Mouse (Mus musculus) ovary, postnatal 36 days (tissue): Measurements from ENCODE around the gene Pard6a.

ENCODE experiments used
- DNase-seq: peaks from one replicate; pipeline ENCODE4 v3.0.0; 2022; ENCODE audit warnings: low spot score, mixed read lengths

The Pard6a gene

GRCm38 (mm10) chr8:105700566-105700965 is 382 bp upstream of the Pard6a start:
- no peak for DNase-seq

- no peak for DNase-seq
These were observed 1.1 kb downstream of the Pard6a start for GRCm38 (mm10) chr8:105702001-105702401.

- no peak for DNase-seq
These were observed 1.9 kb downstream of the Pard6a start for GRCm38 (mm10) chr8:105702731-105703415.

- DNase-seq: no peak
These were observed 3.3 kb downstream of the Pard6a start for GRCm38 (mm10) chr8:105704146-105704812.

- DNase-seq: no peak
These were observed 4.0 kb downstream of the Pard6a start for GRCm38 (mm10) chr8:105704955-105705354.

GRCm38 (mm10) chr8:105706426-105706825 is 5.5 kb downstream of the Pard6a start:
- DNase-seq: no peak

GRCm38 (mm10) chr8:105707498-105708403 is 6.8 kb downstream of the Pard6a start, which contains the start of the genes 4933405L10Rik and Enkd1:
Gene 4933405L10Rik, plus strand, starts transcription at chr8:105707655.
Gene Enkd1, minus strand, starts transcription at chr8:105708210.
- peak; percentile 73 for DNase-seq

- no peak for DNase-seq
These were observed 7.7 kb downstream of the Pard6a start for GRCm38 (mm10) chr8:105708675-105709074.

- DNase-seq: no peak
These were observed 8.4 kb downstream of the Pard6a start for GRCm38 (mm10) chr8:105709317-105709716.

GRCm38 (mm10) chr8:105712286-105712685 is 11.3 kb downstream of the Pard6a start:
- DNase-seq: no peak

GRCm38 (mm10) chr8:105714139-105714538 is 13.2 kb downstream of the Pard6a start:
- DNase-seq: peak; percentile 79

- DNase-seq: no peak
These were observed 14.1 kb downstream of the Pard6a start for GRCm38 (mm10) chr8:105715042-105715441.

GRCm38 (mm10) chr8:105716302-105716945 is 15.5 kb downstream of the Pard6a start:
- no peak for DNase-seq

- no peak for DNase-seq
These were observed 18.7 kb downstream of the Pard6a start for GRCm38 (mm10) chr8:105719637-105720036.

- no peak for DNase-seq
These were observed 21.9 kb downstream of the Pard6a start for GRCm38 (mm10) chr8:105722861-105723260.

GRCm38 (mm10) chr8:105725726-105726125 is 24.8 kb downstream of the Pard6a start:
- no peak for DNase-seq

- DNase-seq: no peak
These were observed 26.6 kb downstream of the Pard6a start for GRCm38 (mm10) chr8:105727397-105728124.

- DNase-seq: no peak
These were observed 31.2 kb downstream of the Pard6a start for GRCm38 (mm10) chr8:105732186-105732585.

GRCm38 (mm10) chr8:105739216-105739615 is 38.3 kb downstream of the Pard6a start:
- DNase-seq: no peak

- no peak for DNase-seq
These were observed 42.4 kb downstream of the Pard6a start for GRCm38 (mm10) chr8:105743301-105743700.

GRCm38 (mm10) chr8:105750606-105751005 is 49.7 kb downstream of the Pard6a start:
- DNase-seq: peak; percentile 64
